Mouse (Mus musculus): ENCODE results near the gene Prep. TPM values are rescaled to one million over a fixed set of nuclear protein-coding genes. Genes with fewer than 3 reads are reported as not detected.

The Prep gene
- polyA plus RNA-seq, 1 experiment from 2014 or later = 10.8 TPM

- no peaks in the 10 kb centered on the region for H3K9me3 ChIP-seq (ENCODE audit: control insufficient read depth, low read length)
- peaks cover 5% of the 10 kb centered on the region; the same call in 1 of the 2 replicates for H3K36me3 ChIP-seq (ENCODE audit: control insufficient read depth, insufficient read depth, low read length)
- H3K4me2 ChIP-seq (replicated peaks; ENCODE audit: low read depth) = no peak overlapping the region
- WGBS = 50% methylated on average over 11 of the region's 11 CpGs
- TF ChIP-seq CTCF (IDR thresholded peaks at IDR 0.05; ENCODE audit: low read depth) (no peak), EP300 (optimal IDR thresholded peaks at IDR 0.05) (no peak)
- no peak overlapping the region for H3K9ac ChIP-seq (ENCODE audit: low read length)
- ATAC-seq (ENCODE audit: low FRiP score, low TSS enrichment) = no peak
- no peak overlapping the region for H3K27ac ChIP-seq (replicated peaks)
- DNase-seq (ENCODE audit: low spot score) = no peak
- H3K4me3 ChIP-seq (ENCODE audit: low read depth, low read length) = no peak overlapping the region
- H3K27me3 ChIP-seq (ENCODE audit: control insufficient read depth, insufficient read depth, low read length) = no peaks in the 10 kb centered on the region
- H3K4me1 ChIP-seq (replicated peaks; ENCODE audit: control insufficient read depth, insufficient read depth) = no peaks in the 10 kb centered on the region
These were observed 36.2 kb downstream of the Prep start for GRCm38 (mm10) chr10:45103184-45103583.

GRCm38 (mm10) chr10:45104098-45104497 lies 37.1 kb downstream of the Prep start:
- Histone ChIP-seq H3K4me3 (ENCODE audit: low read depth, low read length) (no peak overlapping the region), H3K9me3 (ENCODE audit: control insufficient read depth, low read length) (no peaks in the 10 kb centered on the region), H3K4me2 (replicated peaks; ENCODE audit: low read depth) (no peak overlapping the region), H3K4me1 (replicated peaks; ENCODE audit: control insufficient read depth, insufficient read depth) (no peaks in the 10 kb centered on the region), H3K27me3 (ENCODE audit: control insufficient read depth, insufficient read depth, low read length) (no peaks in the 10 kb centered on the region), H3K9ac (ENCODE audit: low read length) (no peak overlapping the region), H3K27ac (replicated peaks) (no peak overlapping the region), H3K36me3 (ENCODE audit: control insufficient read depth, insufficient read depth, low read length) (peaks cover 10% of the 10 kb centered on the region; the same call in 1 of the 2 replicates)
- DNase-seq (ENCODE audit: low spot score) (no peak), ATAC-seq (ENCODE audit: low FRiP score, low TSS enrichment) (no peak)
- no peak for TF ChIP-seq EP300 (optimal IDR thresholded peaks at IDR 0.05)
- no peak for TF ChIP-seq CTCF (IDR thresholded peaks at IDR 0.05; ENCODE audit: low read depth)
- WGBS = 54% methylated on average over 7 of the region's 7 CpGs

- H3K4me3 ChIP-seq (ENCODE audit: low read depth, low read length) = no peak overlapping the region
- H3K4me1 ChIP-seq (replicated peaks; ENCODE audit: control insufficient read depth, insufficient read depth) = no peaks in the 10 kb centered on the region
- ATAC-seq (ENCODE audit: low FRiP score, low TSS enrichment) (no peak), DNase-seq (ENCODE audit: low spot score) (no peak)
- H3K27me3 ChIP-seq (ENCODE audit: control insufficient read depth, insufficient read depth, low read length) = no peaks in the 10 kb centered on the region
- H3K4me2 ChIP-seq (replicated peaks; ENCODE audit: low read depth) = no peak overlapping the region
- peaks cover 10% of the 10 kb centered on the region; the same call in 1 of the 2 replicates for H3K36me3 ChIP-seq (ENCODE audit: control insufficient read depth, insufficient read depth, low read length)
- no peak for TF ChIP-seq EP300 (optimal IDR thresholded peaks at IDR 0.05)
- TF ChIP-seq CTCF (IDR thresholded peaks at IDR 0.05; ENCODE audit: low read depth) = no peak
- H3K27ac ChIP-seq (replicated peaks) = no peak overlapping the region
- H3K9ac ChIP-seq (ENCODE audit: low read length) = no peak overlapping the region
- H3K9me3 ChIP-seq (ENCODE audit: control insufficient read depth, low read length) = no peaks in the 10 kb centered on the region
- 56% methylated on average over 4 of the region's 4 CpGs for WGBS
These were observed 37.6 kb downstream of the Prep start for GRCm38 (mm10) chr10:45104535-45105079.

GRCm38 (mm10) chr10:45106541-45106940 lies 39.5 kb downstream of the Prep start:
- no peaks in the 10 kb centered on the region for H3K4me1 ChIP-seq (replicated peaks; ENCODE audit: control insufficient read depth, insufficient read depth)
- no peak for TF ChIP-seq EP300 (optimal IDR thresholded peaks at IDR 0.05)
- TF ChIP-seq CTCF (IDR thresholded peaks at IDR 0.05; ENCODE audit: low read depth) = no peak
- H3K9ac ChIP-seq (ENCODE audit: low read length) = no peak overlapping the region
- no peaks in the 10 kb centered on the region for H3K9me3 ChIP-seq (ENCODE audit: control insufficient read depth, low read length)
- H3K27me3 ChIP-seq (ENCODE audit: control insufficient read depth, insufficient read depth, low read length) = no peaks in the 10 kb centered on the region
- H3K36me3 ChIP-seq (ENCODE audit: control insufficient read depth, insufficient read depth, low read length) = peaks cover 15% of the 10 kb centered on the region; the same call in 1 of the 2 replicates
- ATAC-seq (ENCODE audit: low FRiP score, low TSS enrichment) (no peak), DNase-seq (ENCODE audit: low spot score) (no peak)
- H3K4me2 ChIP-seq (replicated peaks; ENCODE audit: low read depth) = no peak overlapping the region
- 94% methylated on average over 4 of the region's 4 CpGs for WGBS
- no peak overlapping the region for H3K4me3 ChIP-seq (ENCODE audit: low read depth, low read length)
- no peak overlapping the region for H3K27ac ChIP-seq (replicated peaks)

GRCm38 (mm10) chr10:45107313-45107712 lies 40.3 kb downstream of the Prep start:
- Histone ChIP-seq H3K27me3 (ENCODE audit: control insufficient read depth, insufficient read depth, low read length) (no peaks in the 10 kb centered on the region), H3K9me3 (ENCODE audit: control insufficient read depth, low read length) (no peaks in the 10 kb centered on the region), H3K36me3 (ENCODE audit: control insufficient read depth, insufficient read depth, low read length) (peaks cover 17% of the 10 kb centered on the region; the same call in 1 of the 2 replicates), H3K4me2 (replicated peaks; ENCODE audit: low read depth) (no peak overlapping the region), H3K4me1 (replicated peaks; ENCODE audit: control insufficient read depth, insufficient read depth) (no peaks in the 10 kb centered on the region), H3K9ac (ENCODE audit: low read length) (no peak overlapping the region), H3K27ac (replicated peaks) (no peak overlapping the region), H3K4me3 (ENCODE audit: low read depth, low read length) (no peak overlapping the region)
- no peak for DNase-seq (ENCODE audit: low spot score)
- ATAC-seq (ENCODE audit: low FRiP score, low TSS enrichment) = no peak
- 78% methylated on average over 2 of the region's 2 CpGs for WGBS
- TF ChIP-seq EP300 (optimal IDR thresholded peaks at IDR 0.05) = no peak

- ATAC-seq (ENCODE audit: low FRiP score, low TSS enrichment) (no peak), DNase-seq (ENCODE audit: low spot score) (no peak)
- Histone ChIP-seq H3K4me2 (replicated peaks; ENCODE audit: low read depth) (no peak overlapping the region), H3K9me3 (ENCODE audit: control insufficient read depth, low read length) (no peaks in the 10 kb centered on the region), H3K27ac (replicated peaks) (no peak overlapping the region), H3K4me1 (replicated peaks; ENCODE audit: control insufficient read depth, insufficient read depth) (no peaks in the 10 kb centered on the region), H3K36me3 (ENCODE audit: control insufficient read depth, insufficient read depth, low read length) (peaks cover 21% of the 10 kb centered on the region), H3K4me3 (ENCODE audit: low read depth, low read length) (no peak overlapping the region), H3K27me3 (ENCODE audit: control insufficient read depth, insufficient read depth, low read length) (no peaks in the 10 kb centered on the region), H3K9ac (ENCODE audit: low read length) (no peak overlapping the region)
- 91% methylated on average over 8 of the region's 8 CpGs for WGBS
- TF ChIP-seq CTCF (IDR thresholded peaks at IDR 0.05; ENCODE audit: low read depth) (no peak), EP300 (optimal IDR thresholded peaks at IDR 0.05) (no peak)
These were observed 42.0 kb downstream of the Prep start for GRCm38 (mm10) chr10:45109041-45109440.
